Mouse (Mus musculus): Measurements from ENCODE around the gene Lrrc63. TPM values are rescaled to one million over a fixed set of nuclear protein-coding genes. Genes with fewer than 3 reads are reported as not detected.

Lrrc63 gene
- polyA plus RNA-seq, 1 experiment, result 0.04 TPM

GRCm38 (mm10) chr14:75075299-75076180 is 55.1 kb downstream of the Lrrc63 start:
- H3K4me1 ChIP-seq (ENCODE audit: control insufficient read depth, insufficient read depth, low read length), result no peaks in the 10 kb centered on the region
- no peak overlapping the region for H3K4me3 ChIP-seq (replicated peaks; ENCODE audit: extremely low read depth, low read depth, low read length)
- DNase-seq, result no peak
- TF ChIP-seq POLR2A (IDR thresholded peaks at IDR 0.05; ENCODE audit: borderline replicate concordance, extremely low read depth, low read depth, low read length) (no peak), CTCF (IDR thresholded peaks at IDR 0.05; ENCODE audit: insufficient read depth, low read length) (no peak)
- 64% methylated on average over 10 of the region's 10 CpGs for WGBS

DNA sequence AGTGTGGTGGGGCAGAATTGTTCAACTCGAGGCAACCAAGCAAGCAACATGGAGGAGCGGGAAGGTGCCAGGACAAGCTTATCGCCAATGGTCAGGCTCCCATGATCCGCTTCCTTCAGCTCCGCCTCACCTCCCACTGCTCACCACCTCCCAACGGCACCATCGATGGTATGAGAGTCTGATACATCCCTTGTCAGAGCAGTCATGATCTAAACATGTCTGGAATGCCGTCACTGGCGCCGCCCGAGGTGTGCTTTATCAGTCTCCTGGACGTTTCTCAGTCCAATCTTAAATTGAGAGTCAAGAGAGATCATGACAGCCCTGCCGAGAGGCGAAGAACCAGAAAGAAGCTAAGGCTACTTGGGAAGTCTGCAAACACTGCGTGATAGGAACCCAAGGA is 59.6 kb downstream of the Lrrc63 start:
- no peak for DNase-seq
- TF ChIP-seq CTCF (IDR thresholded peaks at IDR 0.05; ENCODE audit: insufficient read depth, low read length) (no peak), POLR2A (IDR thresholded peaks at IDR 0.05; ENCODE audit: borderline replicate concordance, extremely low read depth, low read depth, low read length) (no peak)
- Histone ChIP-seq H3K4me3 (replicated peaks; ENCODE audit: extremely low read depth, low read depth, low read length) (no peak overlapping the region), H3K4me1 (ENCODE audit: control insufficient read depth, insufficient read depth, low read length) (no peaks in the 10 kb centered on the region; the same call in 1 of the 2 replicates)
- 79% methylated on average over 15 of the region's 15 CpGs for WGBS

DNA sequence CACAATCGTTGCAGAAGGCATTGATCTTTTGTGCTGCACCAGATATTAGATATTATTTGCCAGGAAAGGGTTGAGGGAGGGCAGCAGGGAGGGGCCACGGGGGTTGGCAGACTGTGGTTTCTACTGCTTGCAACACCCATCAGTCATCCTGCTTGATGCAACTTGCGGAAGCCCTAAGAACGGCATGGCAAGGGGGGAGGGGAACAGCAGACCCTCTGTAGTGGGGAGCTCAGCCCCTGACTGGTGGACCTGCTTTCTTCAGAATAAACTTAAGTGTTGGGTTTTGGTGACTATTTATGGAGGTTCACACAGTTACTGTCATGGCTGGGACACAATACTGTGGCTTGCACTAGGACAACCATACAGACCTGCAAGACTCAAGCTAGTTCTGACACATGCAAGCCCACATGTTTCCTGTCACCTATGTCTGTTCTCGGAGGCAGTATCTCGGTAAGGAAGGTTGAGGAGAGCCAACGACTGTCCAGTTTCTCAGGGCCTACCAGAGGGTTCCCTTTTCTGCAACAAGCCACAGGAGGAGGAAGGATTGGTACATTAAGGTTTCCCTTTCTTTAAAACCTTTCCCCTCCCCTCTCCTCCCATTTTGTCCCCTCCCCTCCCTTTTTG is 61.2 kb downstream of the Lrrc63 start:
- 47% methylated on average over 7 of the region's 7 CpGs for WGBS
- Histone ChIP-seq H3K4me3 (replicated peaks; ENCODE audit: extremely low read depth, low read depth, low read length) (no peak overlapping the region), H3K4me1 (ENCODE audit: control insufficient read depth, insufficient read depth, low read length) (no peaks in the 10 kb centered on the region; the same call in 1 of the 2 replicates)
- no peak for TF ChIP-seq POLR2A (IDR thresholded peaks at IDR 0.05; ENCODE audit: borderline replicate concordance, extremely low read depth, low read depth, low read length)
- no peak for DNase-seq

DNA sequence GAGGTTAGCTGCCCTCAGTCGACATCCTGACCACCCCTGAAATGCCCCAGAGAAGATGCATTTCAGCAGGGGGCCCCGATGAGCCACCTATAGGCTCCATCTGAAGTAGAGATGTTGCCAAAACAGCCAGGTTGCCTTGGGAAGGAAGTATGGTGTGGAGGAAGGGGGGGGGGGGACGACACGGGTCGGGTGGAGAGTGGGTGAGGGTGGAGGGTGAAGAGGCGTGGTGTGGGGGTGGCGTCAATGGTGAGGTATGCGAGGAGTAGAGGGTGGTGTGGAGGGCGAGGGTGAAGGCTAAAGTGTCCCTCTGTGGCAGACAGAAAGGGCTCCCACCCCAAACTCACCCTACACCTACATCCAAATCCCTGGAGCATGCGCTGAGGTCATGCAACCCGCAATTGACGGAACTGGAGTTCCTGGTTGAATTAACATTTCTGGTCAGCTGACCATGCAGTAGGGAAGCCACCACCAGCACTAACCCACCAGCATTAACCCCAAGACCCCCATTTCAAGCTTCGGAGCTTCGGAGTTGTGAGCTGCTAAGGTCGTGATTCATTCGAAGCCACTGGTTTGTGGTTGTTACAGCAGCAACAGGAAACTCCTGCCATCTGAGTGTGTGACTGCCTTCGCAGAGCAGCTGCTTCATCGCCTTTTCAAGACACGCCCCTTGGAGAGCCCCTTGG is 62.1 kb downstream of the Lrrc63 start:
- TF ChIP-seq POLR2A (IDR thresholded peaks at IDR 0.05; ENCODE audit: borderline replicate concordance, extremely low read depth, low read depth, low read length), result no peak
- TF ChIP-seq CTCF (IDR thresholded peaks at IDR 0.05; ENCODE audit: insufficient read depth, low read length), result no peak
- Histone ChIP-seq H3K4me1 (ENCODE audit: control insufficient read depth, insufficient read depth, low read length) (no peaks in the 10 kb centered on the region; the same call in 1 of the 2 replicates), H3K4me3 (replicated peaks; ENCODE audit: extremely low read depth, low read depth, low read length) (no peak overlapping the region)
- no peak for DNase-seq
- WGBS, result 66% methylated on average over 17 of the region's 19 CpGs

GRCm38 (mm10) chr14:75065211-75065610 is 65.5 kb downstream of the Lrrc63 start:
- whole genome bisulfite sequencing, result 89% methylated on average over 5 of the region's 5 CpGs
- TF ChIP-seq POLR2A (IDR thresholded peaks at IDR 0.05; ENCODE audit: borderline replicate concordance, extremely low read depth, low read depth, low read length), result no peak
- TF ChIP-seq CTCF (IDR thresholded peaks at IDR 0.05; ENCODE audit: insufficient read depth, low read length), result no peak
- DNase-seq, result no peak

DNA sequence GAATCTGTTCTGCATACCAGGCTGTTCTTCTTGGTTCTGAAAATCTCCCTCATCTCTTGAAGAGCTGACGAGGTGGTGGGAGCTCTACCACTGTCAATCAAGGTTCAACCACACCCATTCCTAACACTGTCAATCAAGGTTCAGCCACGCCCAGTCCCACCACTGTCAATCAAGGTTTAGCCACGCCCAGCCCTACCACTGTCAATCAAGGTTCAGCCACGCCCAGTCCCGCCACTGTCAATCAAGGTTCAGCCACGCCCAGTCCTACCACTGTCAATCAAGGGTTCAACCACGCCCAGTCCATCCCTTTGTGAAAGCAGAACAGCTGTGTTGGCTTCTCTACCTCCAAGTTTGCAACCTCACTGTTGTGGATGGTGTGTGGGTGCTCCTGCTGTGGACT is 66.2 kb downstream of the Lrrc63 start:
- no peak for TF ChIP-seq CTCF (IDR thresholded peaks at IDR 0.05; ENCODE audit: insufficient read depth, low read length)
- TF ChIP-seq POLR2A (IDR thresholded peaks at IDR 0.05; ENCODE audit: borderline replicate concordance, extremely low read depth, low read depth, low read length), result no peak
- H3K4me3 ChIP-seq (replicated peaks; ENCODE audit: extremely low read depth, low read depth, low read length), result no peak overlapping the region
- WGBS, result 85% methylated on average over 7 of the region's 7 CpGs
- no peaks in the 10 kb centered on the region; the same call in 1 of the 2 replicates for H3K4me1 ChIP-seq (ENCODE audit: control insufficient read depth, insufficient read depth, low read length)
- no peak for DNase-seq

More at GRCm38 (mm10) chr14:75065211-75065610, 65.5 kb downstream of the Lrrc63 start:
- Histone ChIP-seq H3K4me1 (ENCODE audit: control insufficient read depth, insufficient read depth, low read length) (no peaks in the 10 kb centered on the region; the same call in 1 of the 2 replicates), H3K4me3 (replicated peaks; ENCODE audit: extremely low read depth, low read depth, low read length) (no peak overlapping the region)

DNA sequence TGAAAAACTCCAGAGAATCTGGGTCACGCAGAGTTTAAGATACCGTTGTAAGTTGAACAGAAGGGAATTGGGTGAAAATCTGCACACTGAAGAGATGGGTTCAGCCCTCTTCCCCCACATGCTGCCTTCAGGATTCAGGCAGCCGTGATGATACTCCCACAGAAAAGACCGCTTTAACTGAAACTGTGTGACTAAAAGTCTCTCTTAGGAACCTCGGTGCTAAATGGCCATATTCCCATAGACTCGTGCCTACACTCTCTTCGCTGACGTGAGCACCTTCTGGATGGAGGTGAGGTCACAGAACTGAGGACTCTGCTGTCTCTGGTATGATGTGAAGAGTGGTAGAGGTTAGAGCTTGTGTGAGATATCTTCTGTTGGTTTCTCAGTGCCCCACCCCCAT is 66.7 kb downstream of the Lrrc63 start:
- no peak overlapping the region for H3K4me3 ChIP-seq (replicated peaks; ENCODE audit: extremely low read depth, low read depth, low read length)
- TF ChIP-seq CTCF (IDR thresholded peaks at IDR 0.05; ENCODE audit: insufficient read depth, low read length) (no peak), POLR2A (IDR thresholded peaks at IDR 0.05; ENCODE audit: borderline replicate concordance, extremely low read depth, low read depth, low read length) (no peak)
- WGBS, result 95% methylated on average over 8 of the region's 8 CpGs
- no peak for DNase-seq
- H3K4me1 ChIP-seq (ENCODE audit: control insufficient read depth, insufficient read depth, low read length), result no peaks in the 10 kb centered on the region

DNA sequence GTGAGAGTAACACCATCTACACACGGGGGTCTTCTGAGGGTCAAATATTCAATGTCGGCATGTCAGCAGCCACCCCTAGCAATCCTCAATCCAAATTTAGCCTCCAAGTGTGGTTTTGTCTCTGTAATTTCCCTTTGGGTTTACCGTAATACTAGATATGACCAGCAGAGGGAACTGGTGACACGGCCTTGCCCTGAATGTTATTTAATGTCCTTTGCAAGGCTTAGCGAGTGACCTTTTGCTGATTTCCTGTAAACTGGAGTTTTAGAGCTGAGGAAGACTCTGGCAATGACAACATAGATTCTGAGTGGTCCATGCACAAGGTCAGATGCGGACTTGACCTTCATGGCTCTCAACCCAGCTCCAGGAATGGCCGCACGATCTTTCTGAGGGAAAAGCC is 70.1 kb downstream of the Lrrc63 start:
- 31% methylated on average over 8 of the region's 8 CpGs for WGBS
- H3K4me1 ChIP-seq (ENCODE audit: control insufficient read depth, insufficient read depth, low read length), result no peaks in the 10 kb centered on the region
- TF ChIP-seq POLR2A (IDR thresholded peaks at IDR 0.05; ENCODE audit: borderline replicate concordance, extremely low read depth, low read depth, low read length) (no peak), CTCF (IDR thresholded peaks at IDR 0.05; ENCODE audit: insufficient read depth, low read length) (peak; percentile 27; the same call in 1 of the 2 replicates)
- peak; percentile 25 for DNase-seq
- H3K4me3 ChIP-seq (replicated peaks; ENCODE audit: extremely low read depth, low read depth, low read length), result no peak overlapping the region

DNA sequence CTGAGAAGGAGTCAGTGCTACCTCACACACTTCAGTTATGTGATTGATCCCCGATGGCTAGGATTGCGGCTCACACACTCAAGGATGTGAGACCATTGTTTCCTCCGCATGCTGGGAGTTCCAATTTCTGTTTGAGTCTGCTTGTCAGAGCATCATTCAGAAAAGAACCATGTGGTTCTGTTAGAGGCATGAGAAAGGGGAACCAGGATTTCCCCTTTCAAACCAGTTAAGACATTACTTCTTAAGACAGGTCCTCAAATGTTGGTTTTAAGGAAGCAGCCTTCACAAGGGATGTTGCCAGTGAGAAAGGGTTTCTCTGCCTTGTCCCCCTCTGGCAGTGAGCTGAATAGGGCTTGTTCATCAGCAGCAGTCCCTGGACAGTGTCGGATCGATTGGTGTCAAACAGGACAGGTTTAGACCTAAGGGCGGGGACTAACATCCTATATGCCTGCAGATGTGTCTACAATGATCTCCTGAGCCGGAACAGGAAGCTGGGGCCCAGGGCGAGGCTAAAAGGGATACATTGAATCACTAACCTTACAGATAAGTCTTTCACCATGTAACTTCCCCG is 73.7 kb downstream of the Lrrc63 start:
- H3K4me3 ChIP-seq (replicated peaks; ENCODE audit: extremely low read depth, low read depth, low read length), result no peak overlapping the region
- TF ChIP-seq POLR2A (IDR thresholded peaks at IDR 0.05; ENCODE audit: borderline replicate concordance, extremely low read depth, low read depth, low read length) (no peak), CTCF (IDR thresholded peaks at IDR 0.05; ENCODE audit: insufficient read depth, low read length) (no peak)
- no peak for DNase-seq
- no peaks in the 10 kb centered on the region; the same call in 1 of the 2 replicates for H3K4me1 ChIP-seq (ENCODE audit: control insufficient read depth, insufficient read depth, low read length)
- WGBS, result 63% methylated on average over 9 of the region's 9 CpGs

Measured in lung, adult 2 months (tissue).